Mouse (Mus musculus) yolk sac, embryonic 10.5 days (tissue): ENCODE data around the gene Popdc2.

Source experiments
- DNase-seq: peaks from one replicate; pipeline ENCODE4 v3.0.0-alpha.2; 2017; ENCODE audit warnings: low spot score

The Popdc2 gene

GRCm38 (mm10) chr16:38376163-38376840 lies 14.3 kb downstream of the Popdc2 start:
- DNase-seq = no peak

- no peak for DNase-seq
These were observed 14.8 kb downstream of the Popdc2 start for GRCm38 (mm10) chr16:38376841-38377249.

DNA sequence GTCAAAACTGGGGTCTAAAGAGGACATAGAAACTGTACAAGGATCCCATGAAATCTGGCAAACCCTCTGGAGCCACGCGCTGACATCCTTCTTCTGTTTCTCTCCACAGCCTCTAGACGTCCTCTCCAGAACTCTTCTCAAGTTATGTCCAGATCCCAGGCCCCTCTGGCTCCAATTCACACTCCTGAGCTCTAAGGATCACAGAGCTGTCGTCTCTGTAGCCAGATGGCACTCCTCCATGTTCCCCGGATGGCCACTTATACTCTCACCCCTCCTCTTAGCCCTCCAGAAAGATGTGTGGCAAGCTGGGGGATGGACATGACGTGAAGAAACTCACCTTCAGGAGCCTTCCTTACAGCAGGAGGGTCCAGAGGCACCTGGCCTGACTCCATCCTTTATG lies 15.5 kb downstream of the Popdc2 start:
- no peak for DNase-seq

DNA sequence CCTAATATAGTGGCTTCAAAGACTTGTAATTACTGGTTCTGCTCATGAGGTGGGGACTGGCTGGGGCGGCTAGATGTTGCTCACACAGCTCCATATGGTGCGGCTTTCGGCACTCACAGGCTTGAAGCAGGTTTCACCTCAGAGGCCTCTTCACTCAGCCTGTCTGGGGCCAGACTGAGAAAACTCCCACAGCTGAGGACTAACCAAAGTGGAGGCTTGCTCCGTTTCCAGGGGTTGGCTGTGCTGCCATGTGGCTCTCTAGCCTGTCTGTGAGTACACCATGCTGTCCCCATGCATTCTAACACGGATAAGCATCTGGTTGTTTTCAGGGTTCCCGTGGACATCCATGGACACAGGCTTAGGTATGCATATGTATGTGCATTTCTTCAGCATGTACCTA lies 16.6 kb downstream of the Popdc2 start:
- no peak for DNase-seq

GRCm38 (mm10) chr16:38379088-38379487 lies 17.1 kb downstream of the Popdc2 start:
- DNase-seq = no peak

- DNase-seq = no peak
These were observed 17.5 kb downstream of the Popdc2 start for GRCm38 (mm10) chr16:38379493-38379892.

DNA sequence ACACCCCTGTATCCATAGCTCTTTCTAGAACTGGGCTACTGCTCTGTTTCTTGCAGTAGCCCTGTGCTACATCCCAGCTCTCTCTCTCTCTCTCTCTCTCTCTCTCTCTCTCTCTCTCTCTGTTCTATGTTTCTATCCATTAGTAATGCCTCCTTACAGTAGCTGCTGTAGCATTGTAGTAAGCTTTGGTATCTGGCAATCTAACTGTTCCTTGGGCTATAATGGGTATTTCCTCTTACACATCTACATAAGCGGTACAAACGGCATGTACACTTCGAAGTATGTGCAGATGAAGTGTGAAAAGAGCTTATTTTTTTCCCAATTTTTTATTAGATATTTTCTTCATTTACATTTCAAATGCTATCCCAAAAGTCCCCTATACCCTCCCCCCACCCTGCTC lies 17.9 kb downstream of the Popdc2 start:
- DNase-seq = no peak

DNA sequence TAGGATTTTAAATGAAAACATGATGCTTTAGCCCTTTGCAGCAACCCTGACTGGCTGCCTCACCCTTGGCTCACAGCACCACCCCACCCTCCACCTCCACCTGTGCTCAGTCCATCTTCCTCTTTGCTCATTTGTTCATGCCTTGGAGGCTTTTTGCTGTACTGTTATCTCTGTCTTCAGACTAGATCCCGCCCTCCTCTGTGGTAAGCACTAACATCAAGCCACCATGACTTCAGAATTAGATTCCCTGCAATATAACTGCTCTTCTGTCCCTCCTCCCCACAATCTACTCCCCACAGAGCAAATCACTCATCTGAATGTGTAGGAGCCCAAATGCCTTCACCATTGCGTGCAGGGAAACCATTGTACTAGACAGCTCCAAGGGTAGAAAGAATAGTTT lies 21.7 kb downstream of the Popdc2 start:
- DNase-seq = no peak

DNA sequence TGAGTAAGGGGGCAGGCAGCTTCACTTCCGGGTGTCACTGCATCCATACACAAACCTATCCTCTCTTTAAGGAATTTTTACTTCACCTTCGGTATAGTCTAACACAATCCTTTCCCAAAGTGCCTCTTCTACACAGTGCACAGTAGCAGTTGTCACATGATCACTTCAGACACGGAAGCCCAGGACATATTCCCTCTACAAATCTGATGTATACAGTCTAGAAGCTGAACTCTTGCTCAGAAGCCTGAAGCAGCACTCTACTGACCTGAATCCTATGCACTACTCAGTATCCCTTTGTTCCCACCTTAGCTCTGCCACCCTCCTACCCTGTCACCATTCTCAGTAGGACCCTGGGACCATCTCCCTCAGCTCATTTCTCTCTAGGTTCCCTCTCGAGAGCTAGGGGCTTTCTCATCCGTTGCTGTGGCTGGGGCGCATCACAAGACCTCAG lies 23.2 kb downstream of the Popdc2 start:
- DNase-seq = no peak

GRCm38 (mm10) chr16:38385700-38386099 lies 23.7 kb downstream of the Popdc2 start:
- no peak for DNase-seq

GRCm38 (mm10) chr16:38387389-38387788 lies 25.4 kb downstream of the Popdc2 start:
- DNase-seq = no peak

DNA sequence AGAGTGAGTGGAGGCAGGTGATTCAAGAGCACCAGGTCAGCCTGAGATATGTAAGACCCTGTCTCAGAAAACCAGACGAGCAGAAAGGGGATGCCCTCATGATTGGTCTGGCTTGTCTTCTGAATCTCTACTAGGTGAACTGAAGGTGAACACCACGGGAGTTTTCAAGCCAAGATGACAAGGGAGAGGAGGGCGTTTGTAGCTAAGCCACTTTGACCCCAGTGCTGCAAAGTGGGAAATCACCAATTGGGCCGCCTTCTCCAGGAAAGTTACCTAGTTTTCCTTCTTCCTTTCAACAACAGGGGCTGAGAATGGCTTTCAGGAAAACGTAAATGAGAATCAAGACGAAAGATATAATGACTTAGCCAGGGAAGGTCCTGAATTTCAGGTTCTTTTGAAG lies 26.7 kb downstream of the Popdc2 start:
- no peak for DNase-seq

GRCm38 (mm10) chr16:38389284-38389893 lies 27.4 kb downstream of the Popdc2 start:
- no peak for DNase-seq

GRCm38 (mm10) chr16:38390322-38390721 lies 28.3 kb downstream of the Popdc2 start:
- DNase-seq = no peak

- DNase-seq = no peak
These were observed 30.3 kb downstream of the Popdc2 start for GRCm38 (mm10) chr16:38392126-38392894.

DNA sequence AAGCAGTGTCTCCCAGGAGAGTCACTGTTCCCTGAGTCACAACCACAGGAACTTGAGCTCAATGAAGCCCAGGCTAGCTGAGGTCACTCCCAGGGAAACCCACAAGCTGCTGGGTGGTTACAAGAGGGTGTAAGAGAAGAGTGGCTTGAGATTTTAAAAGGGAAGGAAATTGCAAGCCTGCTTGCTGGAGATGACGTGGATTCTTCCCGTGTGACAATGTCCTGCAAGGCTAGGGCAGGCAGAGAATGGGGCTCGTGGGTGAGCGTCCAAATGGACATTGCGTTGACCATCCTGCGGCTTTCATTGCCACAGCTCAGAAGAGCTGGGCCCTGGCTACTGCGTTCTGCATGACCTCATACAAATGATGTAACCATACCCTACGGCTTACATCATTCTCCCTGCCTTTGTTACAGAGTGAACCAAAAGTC lies 32.2 kb downstream of the Popdc2 start:
- no peak for DNase-seq

DNA sequence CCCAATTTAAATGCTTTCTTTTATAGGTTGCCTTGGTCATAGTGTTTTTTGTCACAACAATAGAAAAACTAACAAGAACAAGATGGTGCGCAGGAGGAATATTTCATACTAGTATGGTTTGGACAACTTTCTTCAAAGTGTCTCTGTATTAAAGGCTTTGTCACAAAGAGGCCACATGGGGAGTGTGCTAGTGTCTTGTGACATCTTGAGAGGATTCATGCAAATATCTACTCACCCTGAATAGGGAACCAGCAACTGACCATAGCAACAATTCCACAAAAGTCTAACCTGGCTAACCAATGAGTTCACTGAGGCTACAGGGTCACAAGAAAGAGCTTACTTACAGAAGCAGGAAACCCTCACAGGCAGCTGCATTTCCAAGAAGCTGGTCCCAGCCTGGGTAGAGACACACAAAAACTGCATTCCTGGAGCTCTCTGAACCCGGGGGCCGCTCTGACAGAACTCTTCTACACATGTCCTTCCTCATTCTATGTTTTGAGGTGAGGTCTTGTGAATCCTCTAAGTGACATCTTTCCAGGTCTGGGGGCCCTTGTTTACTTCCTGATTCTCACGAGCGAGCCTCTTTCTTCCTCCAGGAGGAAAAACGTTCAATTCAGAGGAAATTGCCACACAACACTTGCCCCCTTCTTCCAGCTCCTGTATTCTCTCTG lies 33.2 kb downstream of the Popdc2 start:
- no peak for DNase-seq

DNA sequence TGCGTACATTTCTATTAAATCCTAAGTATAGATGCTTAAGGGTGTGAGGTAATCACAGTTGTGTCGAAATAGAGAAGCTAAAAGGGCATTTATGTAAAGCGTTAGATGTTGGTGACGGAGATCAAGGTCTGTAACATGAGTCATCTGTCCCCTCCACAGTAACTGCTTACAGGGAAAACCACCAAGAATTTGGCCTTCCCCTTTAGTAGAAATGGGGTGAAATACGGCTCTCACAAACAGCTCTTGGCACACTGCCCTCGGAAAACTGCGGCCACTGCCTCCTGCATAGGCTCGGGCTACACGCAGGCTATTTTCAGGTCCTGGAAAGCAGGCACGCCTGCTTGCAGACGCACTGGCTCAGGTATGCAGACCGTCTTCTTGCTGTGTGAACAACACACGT lies 34.1 kb downstream of the Popdc2 start:
- DNase-seq = no peak

- DNase-seq = peak; percentile 80
These were observed 36.3 kb downstream of the Popdc2 start for GRCm38 (mm10) chr16:38398266-38398665.

DNA sequence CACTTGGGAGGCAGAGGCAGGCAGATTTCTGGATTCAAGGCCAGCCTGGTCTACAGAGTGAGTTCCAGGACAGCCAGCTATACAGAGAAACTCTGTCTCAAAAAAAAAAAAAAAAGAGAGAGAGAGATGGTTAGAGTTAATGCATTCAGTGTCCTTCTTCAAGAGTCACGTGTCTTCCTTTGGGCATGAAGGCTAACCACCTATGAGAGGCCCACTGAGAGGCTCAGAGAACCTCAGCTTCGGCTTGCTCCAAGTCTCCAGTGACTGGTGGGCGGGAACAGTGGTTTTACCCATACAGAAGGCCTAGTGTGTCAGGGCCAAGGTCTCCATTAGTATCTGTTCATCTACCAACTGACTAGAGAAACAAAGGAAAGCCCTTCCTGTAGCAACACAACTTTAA lies 37.1 kb downstream of the Popdc2 start:
- DNase-seq = no peak

- DNase-seq = peak; percentile 72
These were observed 37.7 kb downstream of the Popdc2 start for GRCm38 (mm10) chr16:38399531-38400231.
